Mouse (Mus musculus) lung, postnatal 14 days (tissue): Measurements from ENCODE around the gene Gm9495.
"Not testable (repeated sequence)": the region's sequence is repeated elsewhere in the genome, so short reads cannot be mapped to it uniquely, and the experiment has no call there.

Experiments
- DNase-seq: peaks from one replicate; pipeline ENCODE4 v3.0.0; 2021

Gene Gm9495

DNA sequence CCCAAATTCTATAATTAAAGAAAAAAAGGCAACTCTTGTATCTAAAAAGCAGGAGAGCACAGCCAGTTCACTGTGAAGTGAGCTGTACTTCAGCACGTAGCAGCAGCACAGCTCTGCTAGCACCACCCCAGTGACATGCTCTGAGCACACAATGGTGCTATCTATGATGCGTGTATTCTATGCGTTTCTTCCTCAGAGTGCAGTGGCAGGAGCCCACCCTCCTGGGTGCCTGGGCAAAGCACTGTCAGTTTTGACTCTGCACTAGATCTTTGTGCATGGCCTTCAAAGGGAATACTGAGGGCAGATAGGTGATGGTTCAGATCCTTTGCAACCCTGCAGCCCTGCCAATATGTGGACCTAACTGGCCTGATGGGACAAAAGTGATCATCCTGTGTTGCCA, at the start of gene Gm9495:
Gene Gm9495, minus strand, starts transcription at position 101 of the 400 bp plus-strand sequence.
- DNase-seq: not testable (repeated sequence)

DNA sequence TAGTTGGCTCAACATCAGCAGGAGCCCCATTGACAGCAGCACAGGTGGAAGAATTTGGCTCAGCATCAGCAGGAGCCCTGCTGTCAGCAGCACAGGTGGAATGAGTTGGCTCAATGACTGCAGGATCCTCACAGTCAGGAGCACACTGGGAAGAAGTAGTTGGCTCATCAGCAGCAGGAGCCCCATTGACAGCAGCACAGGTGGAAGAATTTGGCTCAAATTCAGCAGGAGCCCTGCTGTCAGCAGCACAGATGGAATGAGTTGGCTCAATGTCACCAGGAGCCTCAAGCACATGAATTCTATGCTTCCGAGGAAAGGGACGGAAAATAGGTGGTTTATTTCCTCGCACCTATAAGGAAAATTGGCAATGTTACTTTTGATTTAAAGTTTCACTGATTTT, 21.6 kb upstream of the Gm9495 start:
- DNase-seq: not testable (repeated sequence)

DNA sequence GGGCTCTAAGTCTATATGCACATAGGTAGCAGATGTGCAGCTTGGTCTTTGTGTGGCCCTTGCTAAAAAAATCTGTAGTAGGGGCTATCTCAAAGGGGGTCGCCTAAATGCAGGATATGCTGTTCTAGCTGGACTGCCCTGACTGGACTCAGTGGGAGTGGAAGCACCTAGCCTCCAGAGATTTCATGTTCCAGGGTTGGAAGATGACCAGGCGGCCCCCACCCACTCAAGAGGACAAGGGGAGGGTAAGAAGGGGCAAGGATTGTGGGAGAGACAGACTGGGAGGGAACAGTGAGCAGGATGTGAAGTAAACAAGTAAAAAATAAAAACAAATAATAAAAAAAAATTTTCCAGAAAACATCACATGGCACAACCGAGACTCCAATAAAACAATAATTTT, 33.3 kb downstream of the Gm9495 start:
- not testable (repeated sequence) for DNase-seq

DNA sequence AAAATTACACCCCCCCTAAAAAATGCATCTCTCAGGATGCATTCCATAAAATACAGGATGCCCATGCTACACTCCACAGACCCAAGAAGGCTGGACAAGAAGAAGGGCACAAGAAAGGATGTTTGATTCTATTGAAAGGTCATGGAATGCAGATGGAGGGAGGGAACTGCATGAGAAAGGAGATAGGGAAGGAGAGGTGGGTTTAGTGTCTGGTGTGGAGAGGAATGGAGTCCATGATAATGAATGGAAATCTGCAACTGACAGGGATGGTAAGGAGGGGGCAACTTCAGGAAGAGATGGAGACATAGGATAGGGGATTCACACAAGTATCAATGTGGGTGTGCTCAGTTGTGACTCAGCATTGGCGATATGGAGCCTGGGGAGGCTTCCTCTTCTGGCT, 39.0 kb downstream of the Gm9495 start:
- DNase-seq: no peak

DNA sequence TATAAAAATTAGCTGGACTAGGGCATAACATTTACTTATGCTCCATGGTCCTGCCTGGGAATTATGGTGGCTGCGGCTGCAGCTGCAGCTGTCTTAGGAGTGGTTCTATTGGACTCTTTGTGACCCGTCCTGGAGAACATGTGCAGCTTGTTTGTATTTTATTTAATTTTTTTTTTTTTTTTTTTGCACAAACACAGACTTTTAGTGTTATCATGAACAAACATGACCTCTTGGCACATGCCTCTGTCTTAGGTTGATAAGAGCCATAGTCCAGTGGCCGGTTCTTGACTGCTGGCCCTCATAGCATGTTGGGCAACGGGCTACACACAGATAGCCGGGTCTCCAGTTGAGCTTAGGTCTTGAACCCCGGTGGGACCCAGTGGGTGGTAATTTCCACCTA, 48.6 kb downstream of the Gm9495 start:
- no peak for DNase-seq

DNA sequence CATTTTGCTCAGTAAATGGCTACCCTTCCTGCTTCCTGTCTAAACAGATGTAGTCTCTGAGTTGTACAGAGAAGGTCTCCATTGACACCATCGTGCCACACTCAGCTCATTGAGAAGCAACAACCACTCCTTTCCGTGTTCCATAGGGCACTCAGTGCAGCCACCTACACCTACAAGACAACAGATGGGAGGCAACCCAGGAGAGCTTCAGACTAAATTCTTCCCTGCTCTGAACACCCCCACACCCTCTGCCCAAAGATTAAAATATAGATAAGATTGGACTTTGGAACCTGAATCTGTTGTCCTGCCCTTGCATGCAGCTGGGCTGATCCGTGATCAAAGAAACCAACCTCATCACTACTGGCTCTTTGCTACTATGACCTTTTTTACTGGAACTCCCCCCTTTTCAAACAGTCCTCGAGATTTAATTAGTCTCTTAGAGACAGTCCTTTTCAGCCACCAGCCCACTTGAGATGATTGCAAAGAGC, 53.4 kb downstream of the Gm9495 start:
- no peak for DNase-seq

DNA sequence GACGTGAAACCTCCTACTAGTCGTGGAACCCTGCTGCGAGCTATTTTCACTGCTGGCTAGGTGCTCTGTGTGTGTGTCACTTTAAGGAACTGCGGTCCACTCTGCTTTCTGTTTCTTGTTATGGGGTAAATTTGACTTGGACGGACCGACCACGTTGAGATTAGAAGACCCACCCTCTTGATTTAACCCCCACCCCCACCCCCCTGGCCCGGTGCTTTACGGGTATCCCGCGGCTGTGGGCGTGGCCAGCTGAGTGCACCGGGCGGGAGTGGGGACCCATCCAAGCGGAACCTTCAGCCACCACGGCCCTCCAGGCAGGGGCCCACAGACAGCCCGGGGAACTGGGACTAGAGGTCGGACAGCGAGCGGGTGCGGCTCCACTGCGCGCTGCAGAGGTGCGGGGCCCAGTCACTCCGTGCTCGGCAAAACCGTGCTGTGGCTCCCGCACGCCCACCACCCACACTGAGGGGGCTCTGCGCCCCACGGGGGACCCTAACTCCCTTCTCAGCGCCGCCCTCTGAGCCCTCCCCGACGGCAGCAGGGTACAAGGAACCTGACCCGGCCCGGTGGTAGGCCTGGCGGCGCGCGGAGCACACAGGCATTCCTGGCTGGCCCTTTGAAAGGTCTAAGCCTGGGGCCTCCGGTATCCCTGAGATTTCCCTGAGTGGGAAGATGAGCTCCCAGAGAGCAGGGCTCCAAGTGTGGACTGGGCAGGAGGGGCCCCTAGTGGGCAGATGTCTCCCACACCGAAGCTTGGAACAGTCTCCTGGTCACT, 54.0 kb downstream of the Gm9495 start:
- peak; percentile 59 for DNase-seq

DNA sequence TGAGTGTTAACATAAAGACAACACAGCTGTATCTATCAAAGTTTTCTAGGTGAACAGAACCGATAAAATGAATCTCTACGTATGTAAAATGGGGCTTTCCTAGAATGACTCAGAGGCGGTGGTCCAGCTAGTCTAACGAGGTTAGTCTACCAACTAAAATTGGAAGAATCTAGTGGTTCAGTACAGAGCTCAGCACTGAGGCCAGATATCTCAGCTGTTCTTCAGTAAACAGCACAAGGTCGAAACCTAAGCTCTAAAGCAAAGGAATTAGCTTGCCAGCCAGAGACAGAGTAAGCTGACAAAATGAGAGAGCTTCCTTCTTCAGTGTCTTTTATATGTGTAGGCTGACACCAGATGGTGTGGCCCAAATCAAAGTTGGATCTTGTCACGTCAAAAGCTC, 57.2 kb downstream of the Gm9495 start:
- DNase-seq: no peak

DNA sequence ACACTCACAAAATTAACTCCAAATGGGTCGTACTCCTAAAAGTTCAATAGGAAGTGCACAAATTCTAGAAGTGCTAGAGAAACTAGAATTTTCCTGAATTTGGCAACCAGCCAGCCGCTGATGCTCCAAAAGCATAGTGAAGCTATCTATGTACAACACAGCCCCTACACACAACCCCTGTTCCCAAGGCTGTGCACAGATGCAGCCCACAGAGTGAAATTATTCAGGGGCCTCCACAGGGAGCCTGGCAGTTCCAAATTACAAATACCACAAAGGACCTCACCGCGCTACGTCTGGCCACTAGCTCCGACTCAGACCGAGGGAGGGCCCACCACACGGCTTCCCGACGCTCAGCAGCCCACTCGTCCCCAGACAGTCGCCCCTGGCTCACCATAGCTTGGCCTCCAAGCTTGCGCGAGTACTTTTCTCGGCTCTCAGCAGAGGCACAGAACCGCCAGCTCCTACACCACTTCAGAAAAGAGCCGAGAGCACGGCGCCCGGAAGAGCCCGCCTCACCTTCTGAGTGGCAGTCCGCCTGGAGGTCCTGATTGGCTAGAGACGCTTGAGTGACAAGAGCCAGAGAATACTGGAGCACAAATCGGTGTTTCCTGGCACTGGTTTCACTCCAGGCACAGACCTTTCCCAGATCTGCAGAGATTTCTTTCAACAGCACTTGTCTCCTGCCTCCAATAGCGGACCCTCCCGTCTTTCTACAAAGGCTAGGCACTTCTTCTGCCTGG, 58.1 kb downstream of the Gm9495 start:
- DNase-seq: peak; percentile 88

DNA sequence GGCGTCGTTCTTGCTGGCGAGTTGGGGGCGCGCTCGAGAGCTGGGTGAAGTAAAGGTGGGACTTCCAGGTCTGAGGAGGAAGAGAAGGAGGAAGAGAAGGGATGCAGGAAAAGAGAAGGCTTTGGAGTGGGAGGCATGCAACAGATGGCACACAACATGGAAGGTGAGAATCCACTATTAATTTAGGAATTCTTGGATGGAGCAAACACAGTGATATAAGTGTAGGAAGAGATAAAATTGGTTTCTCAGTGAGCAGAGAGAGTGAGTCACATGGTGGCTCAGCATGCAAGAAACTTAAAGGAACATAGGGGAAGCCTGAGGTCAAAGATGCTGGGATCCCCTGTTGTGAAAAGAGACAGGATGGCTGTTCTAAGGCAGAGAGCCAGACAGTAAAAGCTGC, 69.0 kb downstream of the Gm9495 start:
- DNase-seq: no peak
